Mouse (Mus musculus) hindbrain, embryonic 16.5 days (tissue): ENCODE results near the gene Ppa1. TPM values are rescaled to one million over a fixed set of nuclear protein-coding genes. Genes with fewer than 3 reads are reported as not detected.

Experiments
- ATAC-seq: fragments of 200-750 bp; cut with Nextera tagmentation; 2 replicates; pipeline ENCODE4 v1.8.0; 2017; ENCODE audit warnings: moderate TSS enrichment, moderate library complexity
- H3K27ac ChIP-seq: fragments of 300-500 bp; sonication (generic); 2 replicates; pipeline ENCODE4 v1.5.1; 2014; ENCODE audit warnings: low read depth, mild to moderate bottlenecking, control low read depth, low read length, moderate library complexity
- H3K27me3 ChIP-seq: fragments of 300-500 bp; sonication (generic); replicated peaks from 2 replicates; pipeline ENCODE4 v1.6.1; 2014; ENCODE audit warnings: low read length; ENCODE audit not compliant: control insufficient read depth, insufficient read depth
- H3K36me3 ChIP-seq: fragments of 300-500 bp; sonication (generic); 2 replicates; pipeline ENCODE4 v1.6.1; 2014; ENCODE audit warnings: mild to moderate bottlenecking, low read length, moderate library complexity, mixed read lengths; ENCODE audit not compliant: control insufficient read depth, insufficient read depth
- H3K4me1 ChIP-seq: fragments of 300-500 bp; sonication (generic); 2 replicates; pipeline ENCODE4 v1.6.1; 2014; ENCODE audit warnings: low read depth, low read length; ENCODE audit not compliant: control insufficient read depth, insufficient read depth
- H3K4me2 ChIP-seq: fragments of 300-500 bp; sonication (generic); 2 replicates; pipeline ENCODE4 v1.6.1; 2014; ENCODE audit warnings: mild to moderate bottlenecking, low read length, control low read depth, moderate library complexity
- H3K4me3 ChIP-seq: fragments of 300-500 bp; sonication (generic); 2 replicates; pipeline ENCODE4 v1.5.1; 2014; ENCODE audit warnings: mild to moderate bottlenecking, low read length, control low read depth, moderate library complexity
- H3K9ac ChIP-seq: fragments of 300-500 bp; sonication (generic); 2 replicates; pipeline ENCODE4 v1.6.1; 2014; ENCODE audit warnings: low read depth, mild to moderate bottlenecking, control low read depth, low read length, moderate library complexity
- H3K9me3 ChIP-seq: fragments of 300-500 bp; sonication (generic); 2 replicates; pipeline ENCODE4 v1.6.1; 2014; ENCODE audit warnings: mild to moderate bottlenecking, low read length, moderate library complexity; ENCODE audit not compliant: control insufficient read depth
- WGBS: fragments of 180-500 bp; shearing (Covaris S2); extraction: QIAGEN DNeasy Blood & Tissue Kit; methylation state at CpG from one replicate; pipeline ENCODE4 v1.1.7; 2014; 5-methylcytosine and 5-hydroxymethylcytosine counted together
- polyA plus RNA-seq: library from polyadenylated mRNA; unstranded; fragments of >200 nt; fragmentation: Nextera tagmentation; extraction: Ambion mirVana; gene quantifications from 2 replicates; pipeline ENCODE4 v1.2.1, GENCODE M21; 2015

The Ppa1 gene
- polyA plus RNA-seq, 1 experiment from 2014 or later: 226 TPM

- H3K4me3 ChIP-seq: no peak overlapping the region
- no peak overlapping the region for H3K4me2 ChIP-seq
- H3K36me3 ChIP-seq: peaks cover 19% of the 10 kb centered on the region
- H3K27ac ChIP-seq: no peak overlapping the region
- no peaks in the 10 kb centered on the region for H3K27me3 ChIP-seq
- H3K9ac ChIP-seq: no peak overlapping the region
- WGBS: 33% methylated on average over 4 of the region's 4 CpGs
- peak; percentile 32; the same call in 1 of the 2 replicates for ATAC-seq
- H3K4me1 ChIP-seq: no peaks in the 10 kb centered on the region
- H3K9me3 ChIP-seq: no peaks in the 10 kb centered on the region
Observed at GRCm38 (mm10) chr10:61657985-61658384, 9.6 kb downstream of the Ppa1 start.

GRCm38 (mm10) chr10:61661887-61662286 lies 13.5 kb downstream of the Ppa1 start:
- H3K4me2 ChIP-seq: no peak overlapping the region
- H3K36me3 ChIP-seq: peaks cover 27% of the 10 kb centered on the region
- ATAC-seq: no peak
- no peak overlapping the region for H3K4me3 ChIP-seq
- no peaks in the 10 kb centered on the region for H3K4me1 ChIP-seq
- 71% methylated on average over 8 of the region's 8 CpGs for WGBS
- no peaks in the 10 kb centered on the region for H3K27me3 ChIP-seq
- H3K9ac ChIP-seq: no peak overlapping the region
- no peaks in the 10 kb centered on the region for H3K9me3 ChIP-seq
- no peak overlapping the region for H3K27ac ChIP-seq

- no peaks in the 10 kb centered on the region for H3K4me1 ChIP-seq
- H3K27ac ChIP-seq: no peak overlapping the region
- H3K4me3 ChIP-seq: no peak overlapping the region
- no peak overlapping the region for H3K4me2 ChIP-seq
- 46% methylated on average over 10 of the region's 10 CpGs for WGBS
- H3K9ac ChIP-seq: no peak overlapping the region
- no peak for ATAC-seq
- H3K27me3 ChIP-seq: no peaks in the 10 kb centered on the region
- no peaks in the 10 kb centered on the region for H3K9me3 ChIP-seq
- H3K36me3 ChIP-seq: peaks cover 30% of the 10 kb centered on the region
Observed at GRCm38 (mm10) chr10:61662391-61662988, 14.1 kb downstream of the Ppa1 start.

- Histone ChIP-seq H3K36me3 (peaks cover 33% of the 10 kb centered on the region), H3K4me3 (no peak overlapping the region), H3K27me3 (no peaks in the 10 kb centered on the region), H3K4me1 (no peaks in the 10 kb centered on the region), H3K9ac (no peak overlapping the region), H3K4me2 (no peak overlapping the region), H3K27ac (no peak overlapping the region), H3K9me3 (no peaks in the 10 kb centered on the region)
- WGBS: 92% methylated on average over 10 of the region's 10 CpGs
- ATAC-seq: no peak
Observed at GRCm38 (mm10) chr10:61665111-61665510, 16.8 kb downstream of the Ppa1 start.

- ATAC-seq: no peak
- WGBS: 88% methylated on average over 3 of the region's 3 CpGs
- Histone ChIP-seq H3K4me3 (no peak overlapping the region), H3K27ac (no peak overlapping the region), H3K9ac (no peak overlapping the region), H3K4me1 (no peaks in the 10 kb centered on the region), H3K27me3 (no peaks in the 10 kb centered on the region), H3K9me3 (no peaks in the 10 kb centered on the region), H3K36me3 (peaks cover 38% of the 10 kb centered on the region), H3K4me2 (no peak overlapping the region)
Observed at GRCm38 (mm10) chr10:61665651-61666050, 17.3 kb downstream of the Ppa1 start.

GRCm38 (mm10) chr10:61669289-61669688 lies 20.9 kb downstream of the Ppa1 start:
- Histone ChIP-seq H3K4me2 (no peak overlapping the region), H3K9ac (no peak overlapping the region), H3K27me3 (no peaks in the 10 kb centered on the region), H3K36me3 (peaks cover 46% of the 10 kb centered on the region), H3K4me3 (no peak overlapping the region), H3K27ac (no peak overlapping the region), H3K9me3 (no peaks in the 10 kb centered on the region), H3K4me1 (no peaks in the 10 kb centered on the region)
- WGBS: 40% methylated on average over 7 of the region's 7 CpGs
- ATAC-seq: peak; percentile 83

DNA sequence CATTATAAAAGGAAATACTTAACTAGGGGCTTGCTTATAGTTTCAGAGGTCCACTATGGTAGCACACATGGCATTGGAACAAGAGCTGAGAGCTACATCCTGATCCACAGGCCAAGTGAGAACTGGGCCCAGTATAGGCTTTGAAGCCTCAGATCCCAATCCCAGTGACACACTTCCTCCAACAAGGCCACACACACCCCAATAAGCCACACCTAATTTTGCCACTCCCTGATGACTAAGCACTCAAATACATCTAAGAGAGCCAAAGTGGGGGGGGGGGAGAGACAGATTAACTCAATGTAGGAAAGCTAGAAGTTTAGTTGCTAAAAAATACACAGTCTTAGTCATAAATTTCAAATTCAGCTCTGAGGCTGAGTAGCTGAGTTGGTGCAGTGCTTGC lies 21.5 kb downstream of the Ppa1 start:
- no peak overlapping the region for H3K27ac ChIP-seq
- H3K4me1 ChIP-seq: no peaks in the 10 kb centered on the region
- H3K36me3 ChIP-seq: peaks cover 48% of the 10 kb centered on the region
- no peaks in the 10 kb centered on the region for H3K27me3 ChIP-seq
- no peak overlapping the region for H3K4me2 ChIP-seq
- no peak overlapping the region for H3K4me3 ChIP-seq
- H3K9ac ChIP-seq: no peak overlapping the region
- H3K9me3 ChIP-seq: no peaks in the 10 kb centered on the region
- ATAC-seq: no peak

DNA sequence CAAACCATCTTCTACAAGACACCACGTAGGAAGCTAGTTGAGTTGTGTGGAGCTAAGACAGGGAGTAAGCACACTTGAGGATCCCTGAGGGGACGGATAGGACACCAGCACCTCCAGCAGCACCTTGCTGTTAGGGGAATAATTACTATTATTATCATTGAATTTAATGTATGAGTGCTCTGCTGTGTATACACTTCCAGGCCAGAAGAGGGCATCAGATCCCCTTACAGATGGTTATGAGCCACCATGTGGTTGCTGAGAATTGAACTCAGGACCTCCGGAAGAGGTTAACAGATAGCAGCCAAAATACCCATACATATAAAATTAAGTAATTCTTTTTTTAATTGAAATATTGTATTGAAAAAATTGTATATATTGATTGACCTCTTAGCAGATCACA lies 22.4 kb downstream of the Ppa1 start:
- Histone ChIP-seq H3K27me3 (no peaks in the 10 kb centered on the region), H3K36me3 (peaks cover 44% of the 10 kb centered on the region), H3K9me3 (no peaks in the 10 kb centered on the region), H3K4me1 (no peaks in the 10 kb centered on the region), H3K27ac (no peak overlapping the region), H3K4me3 (no peak overlapping the region), H3K4me2 (no peak overlapping the region), H3K9ac (no peak overlapping the region)
- over 99% methylated on average over 3 of the region's 3 CpGs for WGBS
- no peak for ATAC-seq

GRCm38 (mm10) chr10:61675935-61676334 lies 27.6 kb downstream of the Ppa1 start:
- Histone ChIP-seq H3K27ac (no peak overlapping the region), H3K4me2 (no peak overlapping the region), H3K9me3 (no peaks in the 10 kb centered on the region), H3K27me3 (no peaks in the 10 kb centered on the region), H3K9ac (no peak overlapping the region), H3K4me1 (peaks cover 4% of the 10 kb centered on the region), H3K36me3 (peaks cover 23% of the 10 kb centered on the region), H3K4me3 (no peak overlapping the region)
- no peak for ATAC-seq
- 74% methylated on average over 3 of the region's 3 CpGs for WGBS

DNA sequence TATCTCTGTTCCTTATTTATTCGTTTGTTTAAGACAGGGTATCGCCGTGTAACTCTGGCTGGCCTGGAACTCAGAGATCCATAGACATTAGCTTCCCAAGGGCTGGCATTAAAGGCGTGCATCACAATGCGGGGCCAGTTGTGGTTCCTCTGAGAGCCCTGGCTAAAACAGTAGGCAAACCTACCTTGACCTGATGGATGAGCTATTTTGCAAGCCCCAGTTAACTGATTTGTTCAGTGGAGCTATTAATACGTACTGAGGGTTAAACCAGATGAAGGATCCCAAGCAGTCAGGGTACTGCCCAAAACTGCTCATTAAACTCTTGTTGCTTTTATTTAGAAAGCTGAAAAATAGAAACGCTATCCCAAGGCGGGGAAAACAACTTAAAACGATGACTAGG lies 31.2 kb downstream of the Ppa1 start:
- Histone ChIP-seq H3K4me1 (peaks cover 15% of the 10 kb centered on the region), H3K9me3 (no peaks in the 10 kb centered on the region), H3K27ac (peak overlapping the region; percentile 76), H3K27me3 (no peaks in the 10 kb centered on the region), H3K36me3 (peaks cover 6% of the 10 kb centered on the region), H3K9ac (peak overlapping the region; percentile 68), H3K4me3 (peak overlapping the region; percentile 93), H3K4me2 (peak overlapping the region; percentile 63)
- WGBS: 32% methylated on average over 9 of the region's 9 CpGs
- ATAC-seq: no peak; the same call in 1 of the 2 replicates
